Mouse (Mus musculus): ENCODE measurements around the gene Pipox. TPM values are rescaled to one million over a fixed set of nuclear protein-coding genes. Genes with fewer than 3 reads are reported as not detected.

Pipox gene
- polyA plus RNA-seq, 1 experiment from 2014 or later, result 7.6 TPM

- 11% methylated on average over 10 of the region's 12 CpGs for WGBS
- Histone ChIP-seq H3K4me3 (ENCODE audit: low read depth, low read length) (no peak overlapping the region), H3K4me2 (replicated peaks; ENCODE audit: low read depth, low read length) (no peak overlapping the region), H3K9me3 (ENCODE audit: control insufficient read depth, low read length) (no peaks in the 10 kb centered on the region), H3K27ac (ENCODE audit: low read depth, low read length) (peak overlapping the region; percentile 48; the same call in 1 of the 2 replicates), H3K36me3 (ENCODE audit: control insufficient read depth, insufficient read depth, low read length) (no peaks in the 10 kb centered on the region), H3K27me3 (ENCODE audit: control insufficient read depth, insufficient read depth, low read length) (peaks cover 20% of the 10 kb centered on the region), H3K9ac (ENCODE audit: low read depth, low read length) (0 out of 2 replicates have a peak overlapping the region, but pooled peaks have one; percentile 16), H3K4me1 (replicated peaks; ENCODE audit: control insufficient read depth, insufficient read depth, low read length) (peaks cover 24% of the 10 kb centered on the region)
- peak; percentile 51; the same call in 1 of the 2 replicates for ATAC-seq (ENCODE audit: low FRiP score)
- DNase-seq (ENCODE audit: low spot score), result peak; percentile 34
Observed at GRCm38 (mm10) chr11:77867419-77868083, 26.3 kb downstream of the Pipox start.

- no peak for DNase-seq (ENCODE audit: low spot score)
- Histone ChIP-seq H3K9ac (ENCODE audit: low read depth, low read length) (no peak overlapping the region), H3K36me3 (ENCODE audit: control insufficient read depth, insufficient read depth, low read length) (peaks cover 6% of the 10 kb centered on the region; the same call in 1 of the 2 replicates), H3K27me3 (ENCODE audit: control insufficient read depth, insufficient read depth, low read length) (peaks cover 27% of the 10 kb centered on the region), H3K4me2 (replicated peaks; ENCODE audit: low read depth, low read length) (no peak overlapping the region), H3K9me3 (ENCODE audit: control insufficient read depth, low read length) (no peaks in the 10 kb centered on the region), H3K4me3 (ENCODE audit: low read depth, low read length) (no peak overlapping the region), H3K27ac (ENCODE audit: low read depth, low read length) (no peak overlapping the region; the same call in 1 of the 2 replicates), H3K4me1 (replicated peaks; ENCODE audit: control insufficient read depth, insufficient read depth, low read length) (peaks cover 16% of the 10 kb centered on the region)
- ATAC-seq (ENCODE audit: low FRiP score), result no peak
- WGBS, result 55% methylated on average over 12 of the region's 12 CpGs
Observed at GRCm38 (mm10) chr11:77864771-77865170, 29.1 kb downstream of the Pipox start.

- Histone ChIP-seq H3K27me3 (ENCODE audit: control insufficient read depth, insufficient read depth, low read length) (peaks cover 27% of the 10 kb centered on the region), H3K9me3 (ENCODE audit: control insufficient read depth, low read length) (no peaks in the 10 kb centered on the region), H3K36me3 (ENCODE audit: control insufficient read depth, insufficient read depth, low read length) (peaks cover 6% of the 10 kb centered on the region; the same call in 1 of the 2 replicates), H3K4me2 (replicated peaks; ENCODE audit: low read depth, low read length) (no peak overlapping the region), H3K4me1 (replicated peaks; ENCODE audit: control insufficient read depth, insufficient read depth, low read length) (peaks cover 21% of the 10 kb centered on the region), H3K27ac (ENCODE audit: low read depth, low read length) (no peak overlapping the region), H3K9ac (ENCODE audit: low read depth, low read length) (no peak overlapping the region), H3K4me3 (ENCODE audit: low read depth, low read length) (no peak overlapping the region)
- 81% methylated on average over 7 of the region's 7 CpGs for WGBS
- ATAC-seq (ENCODE audit: low FRiP score), result no peak
- no peak for DNase-seq (ENCODE audit: low spot score)
Observed at GRCm38 (mm10) chr11:77862887-77863286, 31.0 kb downstream of the Pipox start.

DNA sequence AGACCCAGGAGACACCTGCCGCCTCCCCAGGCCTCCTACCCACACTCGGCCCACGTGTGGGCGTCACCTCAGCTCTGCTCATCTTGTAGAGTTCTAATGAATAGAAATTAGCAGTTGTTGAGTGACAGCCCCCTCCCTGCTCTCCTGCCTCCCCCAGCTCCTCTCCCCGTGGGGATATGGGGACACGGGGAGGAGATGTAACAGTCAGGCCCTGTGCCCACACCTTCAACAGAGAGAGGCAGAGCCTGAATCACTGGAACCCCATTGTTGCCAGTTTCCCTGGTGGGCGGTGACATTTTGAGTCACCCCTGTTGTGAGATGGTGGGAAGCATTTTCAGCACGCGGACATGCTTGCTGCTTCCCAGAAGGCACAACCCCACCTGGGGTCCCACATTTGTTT, 32.9 kb downstream of the Pipox start:
- peaks cover 26% of the 10 kb centered on the region for H3K27me3 ChIP-seq (ENCODE audit: control insufficient read depth, insufficient read depth, low read length)
- no peak overlapping the region for H3K9ac ChIP-seq (ENCODE audit: low read depth, low read length)
- H3K9me3 ChIP-seq (ENCODE audit: control insufficient read depth, low read length), result no peaks in the 10 kb centered on the region
- 79% methylated on average over 9 of the region's 9 CpGs for WGBS
- ATAC-seq (ENCODE audit: low FRiP score) (no peak), DNase-seq (ENCODE audit: low spot score) (no peak)
- no peak overlapping the region for H3K4me2 ChIP-seq (replicated peaks; ENCODE audit: low read depth, low read length)
- H3K36me3 ChIP-seq (ENCODE audit: control insufficient read depth, insufficient read depth, low read length), result peaks cover 9% of the 10 kb centered on the region; the same call in 1 of the 2 replicates
- no peak overlapping the region for H3K4me3 ChIP-seq (ENCODE audit: low read depth, low read length)
- H3K4me1 ChIP-seq (replicated peaks; ENCODE audit: control insufficient read depth, insufficient read depth, low read length), result peaks cover 11% of the 10 kb centered on the region
- H3K27ac ChIP-seq (ENCODE audit: low read depth, low read length), result no peak overlapping the region

GRCm38 (mm10) chr11:77858589-77858988, 35.3 kb downstream of the Pipox start:
- DNase-seq (ENCODE audit: low spot score) (no peak), ATAC-seq (ENCODE audit: low FRiP score) (no peak)
- Histone ChIP-seq H3K4me3 (ENCODE audit: low read depth, low read length) (no peak overlapping the region), H3K9me3 (ENCODE audit: control insufficient read depth, low read length) (no peaks in the 10 kb centered on the region), H3K4me1 (replicated peaks; ENCODE audit: control insufficient read depth, insufficient read depth, low read length) (peaks cover 11% of the 10 kb centered on the region), H3K9ac (ENCODE audit: low read depth, low read length) (no peak overlapping the region), H3K27ac (ENCODE audit: low read depth, low read length) (no peak overlapping the region), H3K4me2 (replicated peaks; ENCODE audit: low read depth, low read length) (no peak overlapping the region), H3K27me3 (ENCODE audit: control insufficient read depth, insufficient read depth, low read length) (peaks cover 22% of the 10 kb centered on the region), H3K36me3 (ENCODE audit: control insufficient read depth, insufficient read depth, low read length) (peaks cover 9% of the 10 kb centered on the region; the same call in 1 of the 2 replicates)
- WGBS, result 33% methylated on average over 9 of the region's 9 CpGs

DNA sequence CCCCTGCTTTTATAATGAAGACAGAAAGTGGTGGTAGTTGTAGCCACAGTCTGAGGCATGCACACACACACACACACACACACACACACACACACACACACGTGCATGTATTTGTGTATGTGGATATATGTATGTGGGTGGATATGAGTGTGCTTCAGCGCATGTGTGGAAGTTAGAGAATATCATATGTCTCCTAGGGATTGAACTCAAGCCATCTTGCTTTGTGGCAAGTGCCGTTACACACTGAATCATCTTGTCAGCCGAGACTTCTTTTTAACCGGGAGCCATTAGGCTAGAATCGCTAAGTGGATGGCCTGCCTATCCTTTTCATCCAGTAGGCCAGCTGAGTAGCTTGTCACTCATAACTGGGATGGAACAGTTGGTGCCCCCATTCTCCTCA, 36.8 kb downstream of the Pipox start:
- Histone ChIP-seq H3K4me2 (replicated peaks; ENCODE audit: low read depth, low read length) (no peak overlapping the region), H3K9ac (ENCODE audit: low read depth, low read length) (no peak overlapping the region), H3K27me3 (ENCODE audit: control insufficient read depth, insufficient read depth, low read length) (peaks cover 22% of the 10 kb centered on the region), H3K36me3 (ENCODE audit: control insufficient read depth, insufficient read depth, low read length) (peaks cover 11% of the 10 kb centered on the region; the same call in 1 of the 2 replicates), H3K27ac (ENCODE audit: low read depth, low read length) (no peak overlapping the region), H3K4me1 (replicated peaks; ENCODE audit: control insufficient read depth, insufficient read depth, low read length) (peaks cover 11% of the 10 kb centered on the region), H3K9me3 (ENCODE audit: control insufficient read depth, low read length) (no peaks in the 10 kb centered on the region), H3K4me3 (ENCODE audit: low read depth, low read length) (no peak overlapping the region)
- 82% methylated on average over 6 of the region's 6 CpGs for WGBS
- ATAC-seq (ENCODE audit: low FRiP score), result no peak
- no peak for DNase-seq (ENCODE audit: low spot score)

DNA sequence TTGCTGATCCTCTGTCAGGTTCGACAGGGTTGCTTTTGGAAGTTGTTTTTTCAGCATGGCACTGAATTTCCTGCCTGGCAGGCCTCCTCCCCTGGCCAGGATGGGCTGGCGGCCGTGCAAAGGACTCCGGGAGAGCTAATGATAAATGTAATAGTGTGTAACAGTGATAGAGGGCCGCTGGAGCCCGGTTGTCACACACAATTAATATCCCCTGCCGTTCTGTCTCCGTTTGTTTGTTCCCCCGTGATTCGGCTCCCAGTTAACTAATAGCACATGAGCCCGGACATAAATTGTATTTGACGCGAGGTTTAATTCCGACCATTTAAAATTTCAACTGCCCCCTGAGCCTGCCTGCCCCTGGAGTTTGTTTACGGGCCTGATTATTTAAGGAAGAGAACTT, 38.5 kb downstream of the Pipox start:
- DNase-seq (ENCODE audit: low spot score), result no peak
- Histone ChIP-seq H3K27ac (ENCODE audit: low read depth, low read length) (peak overlapping the region; percentile 60), H3K27me3 (ENCODE audit: control insufficient read depth, insufficient read depth, low read length) (peaks cover 18% of the 10 kb centered on the region), H3K9me3 (ENCODE audit: control insufficient read depth, low read length) (no peaks in the 10 kb centered on the region), H3K36me3 (ENCODE audit: control insufficient read depth, insufficient read depth, low read length) (peaks cover 6% of the 10 kb centered on the region; the same call in 1 of the 2 replicates), H3K4me1 (replicated peaks; ENCODE audit: control insufficient read depth, insufficient read depth, low read length) (peaks cover 15% of the 10 kb centered on the region), H3K4me3 (ENCODE audit: low read depth, low read length) (no peak overlapping the region), H3K9ac (ENCODE audit: low read depth, low read length) (no peak overlapping the region), H3K4me2 (replicated peaks; ENCODE audit: low read depth, low read length) (no peak overlapping the region)
- 37% methylated on average over 15 of the region's 15 CpGs for WGBS
- no peak for ATAC-seq (ENCODE audit: low FRiP score)

DNA sequence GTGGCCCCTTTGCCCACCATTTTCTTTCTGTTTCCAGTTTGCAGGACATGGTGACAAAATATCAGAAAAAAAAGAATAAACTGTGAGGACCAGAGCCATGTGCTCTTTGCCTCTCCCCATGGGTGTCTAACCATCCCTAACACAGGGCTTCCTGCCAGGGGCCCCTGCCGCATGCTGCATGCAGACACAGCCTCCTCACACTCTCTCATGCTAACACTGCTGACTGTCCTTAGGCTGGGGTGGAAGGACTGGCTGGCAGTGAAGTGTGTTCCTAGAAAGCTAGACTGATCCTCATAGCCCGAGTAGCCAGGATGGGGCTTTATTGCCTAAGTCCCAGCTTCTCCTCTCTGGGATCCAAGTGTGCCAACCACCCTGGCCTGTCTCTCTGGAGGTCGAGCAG, 39.3 kb downstream of the Pipox start:
- Histone ChIP-seq H3K36me3 (ENCODE audit: control insufficient read depth, insufficient read depth, low read length) (peaks cover 4% of the 10 kb centered on the region; the same call in 1 of the 2 replicates), H3K9ac (ENCODE audit: low read depth, low read length) (no peak overlapping the region)

More for the DNA sequence above, 39.3 kb downstream of the Pipox start:
- Histone ChIP-seq H3K9me3 (ENCODE audit: control insufficient read depth, low read length) (no peaks in the 10 kb centered on the region), H3K4me1 (replicated peaks; ENCODE audit: control insufficient read depth, insufficient read depth, low read length) (peaks cover 18% of the 10 kb centered on the region), H3K27ac (ENCODE audit: low read depth, low read length) (peak overlapping the region; percentile 58; the same call in 1 of the 2 replicates), H3K4me3 (ENCODE audit: low read depth, low read length) (no peak overlapping the region), H3K4me2 (replicated peaks; ENCODE audit: low read depth, low read length) (no peak overlapping the region), H3K27me3 (ENCODE audit: control insufficient read depth, insufficient read depth, low read length) (peaks cover 11% of the 10 kb centered on the region)
- no peak for DNase-seq (ENCODE audit: low spot score)
- ATAC-seq (ENCODE audit: low FRiP score), result no peak
- 61% methylated on average over 3 of the region's 3 CpGs for WGBS

Data from hindbrain, embryonic 11.5 days (tissue).